Mouse (Mus musculus): ENCODE results near the gene Tmem233. TPM values are rescaled to one million over a fixed set of nuclear protein-coding genes. Genes with fewer than 3 reads are reported as not detected.

The Tmem233 gene
- polyA plus RNA-seq, 1 experiment from 2014 or later: not detected

DNA sequence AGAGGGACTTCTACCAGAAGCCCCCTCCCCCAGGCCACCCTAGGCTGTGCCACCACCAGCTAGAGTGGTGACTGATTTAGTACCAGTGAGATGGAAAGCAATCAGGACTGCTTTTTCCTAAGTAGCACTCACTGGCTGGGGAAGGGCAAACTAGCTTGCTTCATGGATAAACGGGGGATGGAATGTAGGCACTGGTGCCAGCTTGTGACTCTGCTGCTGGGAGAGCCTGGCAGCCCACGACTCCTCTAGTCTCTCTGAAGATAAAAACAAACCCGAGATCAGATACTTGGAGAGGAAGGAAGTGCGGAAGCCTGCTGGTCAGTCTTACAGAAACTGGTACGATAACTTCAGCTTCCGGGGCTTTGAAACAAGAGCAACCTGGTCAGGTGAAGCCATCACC is 2.3 kb downstream of the Tmem233 start:
- no peak overlapping the region for H3K9ac ChIP-seq (ENCODE audit: low read length)
- no peak overlapping the region for H3K4me2 ChIP-seq (ENCODE audit: low read depth, low read length, severe bottlenecking)
- H3K9me3 ChIP-seq (ENCODE audit: control insufficient read depth, low read length): no peaks in the 10 kb centered on the region
- H3K36me3 ChIP-seq (ENCODE audit: control insufficient read depth, insufficient read depth, low read length): no peaks in the 10 kb centered on the region
- no peaks in the 10 kb centered on the region for H3K4me1 ChIP-seq (replicated peaks; ENCODE audit: control insufficient read depth, insufficient read depth, low read length)
- ATAC-seq (replicated peaks; ENCODE audit: low FRiP score) (no peak), DNase-seq (ENCODE audit: low spot score) (no peak)
- 75% methylated on average over 6 of the region's 6 CpGs for WGBS
- no peak overlapping the region for H3K4me3 ChIP-seq (ENCODE audit: low read depth, low read length)
- no peak overlapping the region for H3K27ac ChIP-seq (ENCODE audit: low read depth, low read length)
- H3K27me3 ChIP-seq (ENCODE audit: control insufficient read depth, insufficient read depth, low read length): peaks cover 8% of the 10 kb centered on the region

DNA sequence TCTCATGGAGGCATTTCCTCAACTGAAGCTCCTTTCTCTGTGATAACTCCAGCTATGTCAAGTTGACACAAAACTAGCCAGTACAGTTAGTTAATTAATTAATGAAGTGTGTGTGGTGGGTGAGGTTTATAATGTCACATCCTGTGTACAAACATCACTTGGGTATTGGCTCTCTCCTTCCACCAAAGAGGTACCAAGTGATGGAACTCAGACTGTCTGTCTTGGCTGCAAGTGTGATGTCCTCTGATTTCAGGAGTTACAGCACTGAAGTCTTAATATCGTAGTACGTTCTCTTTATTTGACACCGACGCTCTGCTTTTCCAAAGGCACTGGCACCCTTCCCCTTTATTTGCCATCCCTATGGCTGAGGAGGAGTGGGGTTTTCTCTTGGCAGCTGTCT is 13.4 kb downstream of the Tmem233 start:
- Histone ChIP-seq H3K4me1 (replicated peaks; ENCODE audit: control insufficient read depth, insufficient read depth, low read length) (no peaks in the 10 kb centered on the region), H3K27ac (ENCODE audit: low read depth, low read length) (no peak overlapping the region), H3K36me3 (ENCODE audit: control insufficient read depth, insufficient read depth, low read length) (no peaks in the 10 kb centered on the region), H3K9me3 (ENCODE audit: control insufficient read depth, low read length) (no peaks in the 10 kb centered on the region), H3K4me2 (ENCODE audit: low read depth, low read length, severe bottlenecking) (no peak overlapping the region), H3K4me3 (ENCODE audit: low read depth, low read length) (no peak overlapping the region), H3K9ac (ENCODE audit: low read length) (no peak overlapping the region), H3K27me3 (ENCODE audit: control insufficient read depth, insufficient read depth, low read length) (no peaks in the 10 kb centered on the region)
- ATAC-seq (replicated peaks; ENCODE audit: low FRiP score) (no peak), DNase-seq (ENCODE audit: low spot score) (no peak)
- 96% methylated on average over 4 of the region's 4 CpGs for WGBS

DNA sequence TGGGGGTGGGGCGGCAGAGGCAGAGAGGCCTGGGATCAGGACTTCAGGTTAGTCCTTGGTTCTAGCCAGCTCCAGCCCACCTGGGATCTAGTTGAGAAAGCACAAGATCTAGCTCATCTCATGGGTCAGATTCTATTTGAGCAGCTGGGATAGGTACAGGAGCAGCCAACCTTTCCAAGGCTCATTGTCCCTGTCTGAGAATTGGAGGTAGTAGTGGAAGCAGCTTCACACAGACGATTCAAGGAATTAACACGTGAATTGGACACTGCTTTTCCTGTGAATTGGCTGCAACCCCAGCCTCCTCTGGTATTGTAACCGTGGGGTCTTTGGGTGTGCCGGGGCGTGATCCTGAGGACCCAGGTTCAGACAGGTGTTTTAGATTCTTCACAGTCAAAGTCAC is 30.2 kb downstream of the Tmem233 start:
- DNase-seq (ENCODE audit: low spot score) (no peak), ATAC-seq (replicated peaks; ENCODE audit: low FRiP score) (no peak)
- Histone ChIP-seq H3K9ac (ENCODE audit: low read length) (no peak overlapping the region), H3K4me3 (ENCODE audit: low read depth, low read length) (no peak overlapping the region), H3K36me3 (ENCODE audit: control insufficient read depth, insufficient read depth, low read length) (no peaks in the 10 kb centered on the region), H3K4me2 (ENCODE audit: low read depth, low read length, severe bottlenecking) (no peak overlapping the region), H3K9me3 (ENCODE audit: control insufficient read depth, low read length) (no peaks in the 10 kb centered on the region), H3K4me1 (replicated peaks; ENCODE audit: control insufficient read depth, insufficient read depth, low read length) (no peaks in the 10 kb centered on the region), H3K27me3 (ENCODE audit: control insufficient read depth, insufficient read depth, low read length) (no peaks in the 10 kb centered on the region), H3K27ac (ENCODE audit: low read depth, low read length) (no peak overlapping the region)
- WGBS: 47% methylated on average over 6 of the region's 6 CpGs

DNA sequence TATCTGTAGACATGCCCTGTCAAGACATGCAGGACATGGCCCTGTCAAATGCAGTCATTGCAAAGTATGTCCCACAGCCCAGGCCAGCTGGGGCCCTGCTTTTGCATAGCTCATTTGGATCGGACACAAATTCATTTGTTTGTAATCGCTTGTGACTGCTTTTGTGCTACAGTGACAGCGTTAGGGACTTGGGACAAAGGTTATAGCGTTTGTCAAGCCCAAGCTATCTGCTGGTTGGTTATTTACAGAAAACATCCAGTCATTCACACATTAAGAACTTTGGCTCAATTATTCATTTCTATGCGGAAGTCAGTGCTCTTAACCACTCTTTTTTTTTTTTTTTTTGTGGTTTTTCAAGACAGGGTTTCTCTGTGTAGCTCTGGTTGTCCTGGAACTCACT is 30.9 kb downstream of the Tmem233 start:
- DNase-seq (ENCODE audit: low spot score) (no peak), ATAC-seq (replicated peaks; ENCODE audit: low FRiP score) (no peak)
- 84% methylated on average over 5 of the region's 5 CpGs for WGBS

DNA sequence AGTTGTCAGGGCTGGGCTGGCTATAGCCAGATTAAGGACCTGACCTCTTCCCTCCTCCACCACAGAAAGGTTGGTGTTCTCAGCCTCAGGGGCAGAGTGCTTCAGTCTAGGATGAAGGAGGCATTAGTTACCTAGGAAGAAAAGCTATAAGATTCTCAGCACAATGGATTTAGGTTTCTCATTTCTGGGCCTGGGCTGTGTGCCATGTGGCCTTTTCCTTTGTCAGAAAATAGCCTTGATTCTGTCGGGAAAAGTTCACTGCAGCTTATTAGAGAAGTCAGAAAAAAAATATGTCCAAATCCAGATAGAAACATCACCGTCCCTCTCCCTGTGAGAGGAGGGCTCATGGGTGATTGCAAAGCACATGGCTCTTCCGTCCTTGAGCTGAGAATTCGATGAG is 33.2 kb downstream of the Tmem233 start:
- DNase-seq (ENCODE audit: low spot score): no peak
- ATAC-seq (replicated peaks; ENCODE audit: low FRiP score): no peak
- 76% methylated on average over 4 of the region's 4 CpGs for WGBS
- Histone ChIP-seq H3K4me2 (ENCODE audit: low read depth, low read length, severe bottlenecking) (no peak overlapping the region), H3K4me3 (ENCODE audit: low read depth, low read length) (no peak overlapping the region), H3K27me3 (ENCODE audit: control insufficient read depth, insufficient read depth, low read length) (no peaks in the 10 kb centered on the region), H3K9me3 (ENCODE audit: control insufficient read depth, low read length) (no peaks in the 10 kb centered on the region), H3K4me1 (replicated peaks; ENCODE audit: control insufficient read depth, insufficient read depth, low read length) (no peaks in the 10 kb centered on the region), H3K27ac (ENCODE audit: low read depth, low read length) (no peak overlapping the region), H3K9ac (ENCODE audit: low read length) (no peak overlapping the region), H3K36me3 (ENCODE audit: control insufficient read depth, insufficient read depth, low read length) (no peaks in the 10 kb centered on the region)

More for the DNA sequence above, 30.9 kb downstream of the Tmem233 start:
- Histone ChIP-seq H3K36me3 (ENCODE audit: control insufficient read depth, insufficient read depth, low read length) (no peaks in the 10 kb centered on the region), H3K27ac (ENCODE audit: low read depth, low read length) (no peak overlapping the region), H3K9me3 (ENCODE audit: control insufficient read depth, low read length) (no peaks in the 10 kb centered on the region), H3K4me1 (replicated peaks; ENCODE audit: control insufficient read depth, insufficient read depth, low read length) (no peaks in the 10 kb centered on the region), H3K4me3 (ENCODE audit: low read depth, low read length) (no peak overlapping the region), H3K9ac (ENCODE audit: low read length) (no peak overlapping the region), H3K4me2 (ENCODE audit: low read depth, low read length, severe bottlenecking) (no peak overlapping the region), H3K27me3 (ENCODE audit: control insufficient read depth, insufficient read depth, low read length) (no peaks in the 10 kb centered on the region)

DNA sequence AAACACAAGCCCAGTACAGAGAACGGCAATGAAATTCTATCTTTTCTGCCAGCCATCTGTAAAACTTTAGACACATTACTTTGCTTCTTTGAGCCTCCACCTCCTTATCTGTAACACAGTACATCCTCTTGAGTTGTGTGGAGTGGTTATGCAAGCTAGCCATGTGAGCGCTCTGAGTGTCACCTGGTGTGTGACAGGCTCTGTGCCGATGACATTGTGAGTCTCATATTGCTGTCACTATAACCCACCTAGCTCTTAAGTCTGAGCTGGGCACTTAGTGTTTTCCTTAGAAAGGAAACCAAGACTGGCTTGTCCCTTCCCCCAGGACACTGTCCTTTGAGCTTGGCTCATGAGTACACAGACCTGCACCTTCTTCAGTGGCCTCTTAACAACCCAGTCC is 34.7 kb downstream of the Tmem233 start:
- 94% methylated on average over 3 of the region's 3 CpGs for whole genome bisulfite sequencing
- H3K27me3 ChIP-seq (ENCODE audit: control insufficient read depth, insufficient read depth, low read length): no peaks in the 10 kb centered on the region

DNA sequence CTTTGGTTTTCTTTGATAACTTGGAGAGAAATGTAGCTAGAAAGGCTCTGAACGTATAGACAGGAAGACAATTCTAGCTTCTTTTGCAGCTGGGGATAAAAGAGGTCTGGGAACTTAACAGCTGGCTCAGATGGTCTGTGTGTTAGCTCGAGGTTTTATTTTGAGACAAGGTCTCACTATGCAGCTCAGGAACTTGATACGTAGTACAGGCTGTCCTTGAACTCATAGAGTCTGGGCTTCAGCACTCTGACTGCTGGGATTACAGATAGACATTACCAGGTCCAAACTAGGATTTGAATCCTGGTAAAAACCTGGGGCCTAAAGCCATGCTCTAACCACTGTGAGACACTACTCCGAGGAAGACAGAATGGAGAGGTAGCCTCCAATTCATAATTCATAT is 36.8 kb downstream of the Tmem233 start:
- H3K36me3 ChIP-seq (ENCODE audit: control insufficient read depth, insufficient read depth, low read length): no peaks in the 10 kb centered on the region
- no peak overlapping the region for H3K4me3 ChIP-seq (ENCODE audit: low read depth, low read length)
- H3K9me3 ChIP-seq (ENCODE audit: control insufficient read depth, low read length): no peaks in the 10 kb centered on the region
- ATAC-seq (replicated peaks; ENCODE audit: low FRiP score) (no peak), DNase-seq (ENCODE audit: low spot score) (no peak)
- no peaks in the 10 kb centered on the region for H3K4me1 ChIP-seq (replicated peaks; ENCODE audit: control insufficient read depth, insufficient read depth, low read length)
- no peak overlapping the region for H3K9ac ChIP-seq (ENCODE audit: low read length)
- no peaks in the 10 kb centered on the region for H3K27me3 ChIP-seq (ENCODE audit: control insufficient read depth, insufficient read depth, low read length)
- no peak overlapping the region for H3K27ac ChIP-seq (ENCODE audit: low read depth, low read length)
- WGBS: 82% methylated on average over 4 of the region's 4 CpGs
- H3K4me2 ChIP-seq (ENCODE audit: low read depth, low read length, severe bottlenecking): no peak overlapping the region

More for the DNA sequence above, 34.7 kb downstream of the Tmem233 start:
- no peaks in the 10 kb centered on the region for H3K36me3 ChIP-seq (ENCODE audit: control insufficient read depth, insufficient read depth, low read length)
- no peak overlapping the region for H3K9ac ChIP-seq (ENCODE audit: low read length)
- no peak overlapping the region for H3K4me3 ChIP-seq (ENCODE audit: low read depth, low read length)
- no peak overlapping the region for H3K27ac ChIP-seq (ENCODE audit: low read depth, low read length)
- no peak overlapping the region for H3K4me2 ChIP-seq (ENCODE audit: low read depth, low read length, severe bottlenecking)
- ATAC-seq (replicated peaks; ENCODE audit: low FRiP score): no peak
- no peak for DNase-seq (ENCODE audit: low spot score)
- H3K9me3 ChIP-seq (ENCODE audit: control insufficient read depth, low read length): no peaks in the 10 kb centered on the region
- H3K4me1 ChIP-seq (replicated peaks; ENCODE audit: control insufficient read depth, insufficient read depth, low read length): no peaks in the 10 kb centered on the region

DNA sequence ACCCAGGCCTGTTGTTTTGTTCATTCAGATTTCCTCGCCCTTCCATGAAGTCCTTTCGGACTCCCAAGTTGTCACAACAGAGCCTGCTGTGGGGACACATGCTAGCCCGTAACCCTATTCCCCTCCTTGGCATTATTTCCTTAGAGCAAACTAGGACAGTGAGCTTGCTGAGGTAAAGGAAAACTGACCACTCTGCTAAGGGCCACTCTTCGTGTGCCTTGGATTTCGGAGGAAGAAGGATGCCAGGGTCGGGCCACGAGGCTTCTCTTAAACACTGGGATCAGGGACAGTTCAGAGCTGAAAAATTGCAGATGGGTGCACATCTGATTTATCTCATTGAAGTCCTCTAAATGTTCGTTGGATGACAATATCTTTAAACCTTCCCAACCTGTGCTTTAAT is 37.5 kb downstream of the Tmem233 start:
- Histone ChIP-seq H3K27me3 (ENCODE audit: control insufficient read depth, insufficient read depth, low read length) (no peaks in the 10 kb centered on the region), H3K9ac (ENCODE audit: low read length) (no peak overlapping the region), H3K4me2 (ENCODE audit: low read depth, low read length, severe bottlenecking) (no peak overlapping the region), H3K4me1 (replicated peaks; ENCODE audit: control insufficient read depth, insufficient read depth, low read length) (no peaks in the 10 kb centered on the region), H3K36me3 (ENCODE audit: control insufficient read depth, insufficient read depth, low read length) (no peaks in the 10 kb centered on the region), H3K27ac (ENCODE audit: low read depth, low read length) (no peak overlapping the region), H3K9me3 (ENCODE audit: control insufficient read depth, low read length) (no peaks in the 10 kb centered on the region), H3K4me3 (ENCODE audit: low read depth, low read length) (no peak overlapping the region)
- DNase-seq (ENCODE audit: low spot score) (no peak), ATAC-seq (replicated peaks; ENCODE audit: low FRiP score) (no peak)
- WGBS: 90% methylated on average over 8 of the region's 8 CpGs

DNA sequence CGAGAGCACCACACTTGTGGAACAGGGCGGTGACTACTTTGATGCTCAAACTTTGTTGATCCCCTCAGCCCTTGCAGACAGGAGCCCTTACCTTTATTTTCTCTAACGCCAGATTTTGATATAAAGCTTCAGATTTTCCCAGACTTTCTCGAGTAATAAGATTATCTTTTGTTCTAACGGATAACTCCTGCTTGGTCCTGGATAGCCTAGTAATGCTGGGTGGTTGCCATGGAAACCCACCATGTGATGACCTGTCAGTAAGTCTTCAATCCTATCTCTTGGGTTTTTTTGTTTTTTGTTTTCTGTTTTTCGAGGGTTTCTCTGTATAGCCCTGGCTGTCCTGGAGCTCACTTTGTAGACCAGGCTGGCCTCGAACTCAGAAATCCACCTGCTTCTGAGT is 40.8 kb downstream of the Tmem233 start:
- Histone ChIP-seq H3K27ac (ENCODE audit: low read depth, low read length) (no peak overlapping the region), H3K4me3 (ENCODE audit: low read depth, low read length) (no peak overlapping the region), H3K4me1 (replicated peaks; ENCODE audit: control insufficient read depth, insufficient read depth, low read length) (no peaks in the 10 kb centered on the region), H3K36me3 (ENCODE audit: control insufficient read depth, insufficient read depth, low read length) (no peaks in the 10 kb centered on the region), H3K4me2 (ENCODE audit: low read depth, low read length, severe bottlenecking) (no peak overlapping the region), H3K9ac (ENCODE audit: low read length) (no peak overlapping the region), H3K9me3 (ENCODE audit: control insufficient read depth, low read length) (no peaks in the 10 kb centered on the region), H3K27me3 (ENCODE audit: control insufficient read depth, insufficient read depth, low read length) (no peaks in the 10 kb centered on the region)
- WGBS: 67% methylated on average over 7 of the region's 7 CpGs
- ATAC-seq (replicated peaks; ENCODE audit: low FRiP score) (no peak), DNase-seq (ENCODE audit: low spot score) (no peak)
